Mouse (Mus musculus): Measurements from ENCODE around the gene Plet1. TPM values are rescaled to one million over a fixed set of nuclear protein-coding genes. Genes with fewer than 3 reads are reported as not detected.

Gene Plet1
- polyA plus RNA-seq (2012; rRNA removed) = 7.5 and 8.0 TPM in 2 replicates

- no peak for DNase-seq
Measured at GRCm38 (mm10) chr9:50494311-50494710, at the start of gene Plet1. Gene Plet1 (plus strand): TSS chr9:50494525.

GRCm38 (mm10) chr9:50449048-50449447 is 45.3 kb upstream of the Plet1 start:
- Histone ChIP-seq H3K4me1 (replicated peaks; ENCODE audit: control insufficient read depth, insufficient read depth, low read length) (peaks cover 15% of the 10 kb centered on the region), H3K36me3 (ENCODE audit: control insufficient read depth, insufficient read depth, low read length) (no peaks in the 10 kb centered on the region), H3K27ac (ENCODE audit: control insufficient read depth, insufficient read depth, low read length) (no peak overlapping the region), H3K4me3 (ENCODE audit: control insufficient read depth, insufficient read depth, low read length) (no peak overlapping the region), H3K27me3 (ENCODE audit: control insufficient read depth, insufficient read depth, low read length) (no peaks in the 10 kb centered on the region)
- TF ChIP-seq CTCF (IDR thresholded peaks at IDR 0.05; ENCODE audit: borderline replicate concordance, control insufficient read depth, extremely low read depth, insufficient read depth, low read length, poor library complexity) (no peak), POLR2A (IDR thresholded peaks at IDR 0.05; ENCODE audit: control insufficient read depth, extremely low read depth, insufficient read depth, low read length, poor library complexity) (no peak)
- DNase-seq = no peak
- WGBS = 96% methylated on average over 13 of the region's 13 CpGs

More at GRCm38 (mm10) chr9:50494311-50494710, at the start of gene Plet1:
- Histone ChIP-seq H3K4me3 (ENCODE audit: control insufficient read depth, insufficient read depth, low read length) (no peak within 1 kb of the TSS), H3K27ac (ENCODE audit: control insufficient read depth, insufficient read depth, low read length) (no peak within 1 kb of the TSS), H3K4me1 (replicated peaks; ENCODE audit: control insufficient read depth, insufficient read depth, low read length) (peaks cover 19% of the 10 kb centered on the region), H3K36me3 (ENCODE audit: control insufficient read depth, insufficient read depth, low read length) (no peaks in the 10 kb centered on the region), H3K27me3 (ENCODE audit: control insufficient read depth, insufficient read depth, low read length) (no peaks in the 10 kb centered on the region)
- WGBS = 86% methylated on average over 6 of the region's 6 CpGs
- TF ChIP-seq POLR2A (IDR thresholded peaks at IDR 0.05; ENCODE audit: control insufficient read depth, extremely low read depth, insufficient read depth, low read length, poor library complexity) (no peak), CTCF (IDR thresholded peaks at IDR 0.05; ENCODE audit: borderline replicate concordance, control insufficient read depth, extremely low read depth, insufficient read depth, low read length, poor library complexity) (no peak)

DNA sequence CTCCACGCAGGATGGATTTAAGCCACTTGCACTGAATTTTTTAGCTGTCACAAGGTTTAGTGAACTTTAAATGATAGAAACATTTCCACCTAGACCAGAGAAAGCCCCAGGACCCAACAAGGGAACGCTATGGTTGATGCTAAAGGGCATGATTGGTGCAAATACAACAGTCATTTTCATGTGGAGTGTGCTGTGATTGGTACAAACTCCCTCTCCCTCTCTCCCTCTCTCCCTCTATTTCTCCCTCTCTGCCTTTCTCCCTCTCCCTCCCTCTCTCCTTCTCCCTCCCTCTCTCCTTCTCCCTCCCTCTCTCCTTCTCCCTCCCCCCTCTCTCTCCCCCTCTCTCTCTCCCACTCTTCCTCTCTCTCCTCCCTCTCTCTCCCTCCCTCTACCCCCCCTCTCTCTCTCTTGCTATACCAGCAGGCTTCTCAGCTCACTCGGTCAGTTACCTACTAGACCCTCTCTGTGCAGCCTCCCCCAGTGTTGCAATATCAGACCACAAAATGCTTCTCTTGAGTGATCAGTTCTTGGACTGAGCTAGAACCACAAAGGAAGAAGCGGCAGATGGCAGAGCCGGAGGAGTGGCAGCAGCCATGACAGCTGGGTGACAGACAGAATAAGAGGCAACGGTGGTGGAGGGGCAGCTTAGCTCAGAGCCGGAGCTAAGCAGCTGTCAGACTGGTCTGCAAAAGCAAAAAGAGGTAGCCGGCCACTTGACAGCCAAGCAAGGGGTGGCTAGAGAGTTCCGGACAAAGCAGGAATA is 42.7 kb upstream of the Plet1 start:
- DNase-seq = no peak
- Histone ChIP-seq H3K36me3 (ENCODE audit: control insufficient read depth, insufficient read depth, low read length) (no peaks in the 10 kb centered on the region), H3K27ac (ENCODE audit: control insufficient read depth, insufficient read depth, low read length) (peak overlapping the region; percentile 22; the same call in 1 of the 2 replicates), H3K27me3 (ENCODE audit: control insufficient read depth, insufficient read depth, low read length) (no peaks in the 10 kb centered on the region), H3K4me1 (replicated peaks; ENCODE audit: control insufficient read depth, insufficient read depth, low read length) (peaks cover 15% of the 10 kb centered on the region), H3K4me3 (ENCODE audit: control insufficient read depth, insufficient read depth, low read length) (peak overlapping the region; percentile 11)
- WGBS = 20% methylated on average over 9 of the region's 9 CpGs
- TF ChIP-seq CTCF (IDR thresholded peaks at IDR 0.05; ENCODE audit: borderline replicate concordance, control insufficient read depth, extremely low read depth, insufficient read depth, low read length, poor library complexity) (no peak), POLR2A (IDR thresholded peaks at IDR 0.05; ENCODE audit: control insufficient read depth, extremely low read depth, insufficient read depth, low read length, poor library complexity) (no peak)

DNA sequence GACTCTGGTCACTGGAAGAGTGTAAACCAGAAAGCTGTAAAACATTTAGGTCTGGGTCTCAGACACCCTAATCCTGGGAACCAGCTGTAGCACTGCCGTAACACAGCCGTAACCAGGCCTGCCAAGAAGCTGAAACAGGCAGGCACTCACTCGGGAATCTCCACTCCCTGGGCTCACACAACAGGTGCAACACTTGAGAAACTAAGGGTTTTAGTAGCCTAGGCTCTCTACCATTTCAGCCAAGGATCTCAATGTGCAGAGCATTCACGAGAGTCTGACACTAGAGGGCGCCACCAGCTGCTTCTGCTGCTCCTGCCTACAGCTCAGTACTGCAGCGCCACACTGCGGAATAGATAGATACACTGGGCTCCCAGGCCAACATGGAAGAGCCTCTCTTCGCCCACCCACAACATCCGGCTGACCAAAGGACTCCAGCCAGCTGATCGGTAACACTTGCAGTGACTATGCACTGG is 42.0 kb upstream of the Plet1 start:
- WGBS = 9% methylated on average over 10 of the region's 10 CpGs
- peak; percentile 84 for DNase-seq

DNA sequence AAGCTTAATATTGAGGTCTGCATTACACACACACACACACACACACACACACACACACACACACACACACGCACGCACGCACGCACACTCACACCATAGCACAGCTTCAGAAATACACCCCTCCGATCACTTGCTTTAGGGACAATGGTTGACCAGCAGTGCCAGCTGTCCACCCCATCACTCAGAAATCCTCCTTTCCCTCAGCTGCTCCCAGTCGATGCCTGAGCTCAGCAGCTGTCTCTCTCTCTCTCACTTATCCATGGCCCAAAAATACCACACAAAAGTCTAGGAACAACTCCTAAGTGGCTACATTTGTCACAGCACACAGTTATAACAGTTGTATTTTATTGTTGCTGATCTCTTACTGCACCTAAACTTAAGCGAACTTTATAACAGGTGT is 36.7 kb upstream of the Plet1 start:
- no peak for DNase-seq
- 89% methylated on average over 7 of the region's 7 CpGs for WGBS

More for the DNA sequence above, 42.0 kb upstream of the Plet1 start:
- Histone ChIP-seq H3K4me1 (replicated peaks; ENCODE audit: control insufficient read depth, insufficient read depth, low read length) (peaks cover 15% of the 10 kb centered on the region), H3K27me3 (ENCODE audit: control insufficient read depth, insufficient read depth, low read length) (no peaks in the 10 kb centered on the region), H3K4me3 (ENCODE audit: control insufficient read depth, insufficient read depth, low read length) (no peak overlapping the region), H3K36me3 (ENCODE audit: control insufficient read depth, insufficient read depth, low read length) (no peaks in the 10 kb centered on the region), H3K27ac (ENCODE audit: control insufficient read depth, insufficient read depth, low read length) (no peak overlapping the region)
- TF ChIP-seq POLR2A (IDR thresholded peaks at IDR 0.05; ENCODE audit: control insufficient read depth, extremely low read depth, insufficient read depth, low read length, poor library complexity) (no peak), CTCF (IDR thresholded peaks at IDR 0.05; ENCODE audit: borderline replicate concordance, control insufficient read depth, extremely low read depth, insufficient read depth, low read length, poor library complexity) (peak; percentile 95)

GRCm38 (mm10) chr9:50459537-50459936 is 34.8 kb upstream of the Plet1 start:
- WGBS = 14% methylated on average over 2 of the region's 2 CpGs
- H3K27me3 ChIP-seq (ENCODE audit: control insufficient read depth, insufficient read depth, low read length) = no peaks in the 10 kb centered on the region
- DNase-seq = no peak
- peaks cover 4% of the 10 kb centered on the region for H3K4me1 ChIP-seq (replicated peaks; ENCODE audit: control insufficient read depth, insufficient read depth, low read length)
- no peak overlapping the region for H3K27ac ChIP-seq (ENCODE audit: control insufficient read depth, insufficient read depth, low read length)
- no peak for TF ChIP-seq POLR2A (IDR thresholded peaks at IDR 0.05; ENCODE audit: control insufficient read depth, extremely low read depth, insufficient read depth, low read length, poor library complexity)
- TF ChIP-seq CTCF (IDR thresholded peaks at IDR 0.05; ENCODE audit: borderline replicate concordance, control insufficient read depth, extremely low read depth, insufficient read depth, low read length, poor library complexity) = no peak
- no peak overlapping the region for H3K4me3 ChIP-seq (ENCODE audit: control insufficient read depth, insufficient read depth, low read length)
- no peaks in the 10 kb centered on the region for H3K36me3 ChIP-seq (ENCODE audit: control insufficient read depth, insufficient read depth, low read length)

More for the DNA sequence above, 36.7 kb upstream of the Plet1 start:
- H3K4me3 ChIP-seq (ENCODE audit: control insufficient read depth, insufficient read depth, low read length) = no peak overlapping the region
- no peak overlapping the region for H3K27ac ChIP-seq (ENCODE audit: control insufficient read depth, insufficient read depth, low read length)
- TF ChIP-seq POLR2A (IDR thresholded peaks at IDR 0.05; ENCODE audit: control insufficient read depth, extremely low read depth, insufficient read depth, low read length, poor library complexity) = no peak
- TF ChIP-seq CTCF (IDR thresholded peaks at IDR 0.05; ENCODE audit: borderline replicate concordance, control insufficient read depth, extremely low read depth, insufficient read depth, low read length, poor library complexity) = no peak
- H3K27me3 ChIP-seq (ENCODE audit: control insufficient read depth, insufficient read depth, low read length) = no peaks in the 10 kb centered on the region
- H3K36me3 ChIP-seq (ENCODE audit: control insufficient read depth, insufficient read depth, low read length) = no peaks in the 10 kb centered on the region
- peaks cover 4% of the 10 kb centered on the region for H3K4me1 ChIP-seq (replicated peaks; ENCODE audit: control insufficient read depth, insufficient read depth, low read length)

All from thymus, adult 2 months (tissue).